Mouse (Mus musculus) adrenal gland, postnatal 36 days (tissue): Measurements from ENCODE around the gene Rbm24. TPM values are rescaled to one million over a fixed set of nuclear protein-coding genes. Genes with fewer than 3 reads are reported as not detected.

ENCODE experiments used
- DNase-seq, 2 experiments: peaks; one replicate each; pipeline ENCODE4 v3.0.0; 2021; ENCODE audit warnings: mixed read lengths in 1 of 2
- long read RNA-seq, 2 experiments: library from polyadenylated mRNA; stranded (forward); transcript quantifications; one replicate each; pipeline ENCODE4 v2.0.0; 2021; ENCODE audit warnings: borderline sequencing depth in 2 of 2
- total RNA-seq, 2 experiments: library from RNA; stranded (reverse); gene quantifications; 2 replicates each; pipeline ENCODE4 v1.2.3; 2021

Gene Rbm24
- 10 to 100 TPM; 11.6 to 13.1 TPM for total RNA-seq
- long read RNA-seq, experiment 1, transcript Rbm24-201 (4 exons, 3,086 nt): major isoform, 13 of 18 reads
- long read RNA-seq, experiment 1, partial matches to known transcripts: 0 of 18 reads
- long read RNA-seq, experiment 1, other reads (novel, unspliced or antisense): 4 of 18 reads
- long read RNA-seq, experiment 2, partial matches to known transcripts: 0 of 5 reads
- long read RNA-seq, experiment 2, other reads (novel, unspliced or antisense): 2 of 5 reads

GRCm38 (mm10) chr13:46418141-46418601 lies at the start of gene Rbm24:
Rbm24 (plus strand) TSS chr13:46418434.
- peak; percentile 72 to 76 for DNase-seq

- DNase-seq: no peak
Measured at GRCm38 (mm10) chr13:46372884-46373283, 45.4 kb upstream of the Rbm24 start.

DNA sequence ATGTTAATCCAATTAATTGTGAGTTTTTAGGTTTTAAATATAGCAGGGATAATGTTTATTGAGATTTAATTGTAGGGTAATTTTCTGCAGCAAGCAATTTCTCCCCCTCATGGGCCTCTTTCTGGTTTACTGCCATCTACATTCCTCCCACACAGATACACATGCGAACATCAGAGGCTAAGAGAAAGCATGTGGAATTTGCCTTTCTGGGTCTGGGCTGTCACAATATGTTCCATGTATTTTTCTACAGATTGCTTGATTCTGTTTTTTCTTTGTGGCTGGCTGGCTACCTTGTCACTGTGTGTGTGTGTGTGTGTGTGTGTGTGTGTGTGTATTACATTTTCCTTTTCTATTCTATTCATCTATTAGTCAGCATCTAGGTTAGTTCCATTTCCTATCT lies 42.9 kb upstream of the Rbm24 start:
- no peak for DNase-seq

GRCm38 (mm10) chr13:46387396-46387795 lies 30.8 kb upstream of the Rbm24 start:
- no peak for DNase-seq

DNA sequence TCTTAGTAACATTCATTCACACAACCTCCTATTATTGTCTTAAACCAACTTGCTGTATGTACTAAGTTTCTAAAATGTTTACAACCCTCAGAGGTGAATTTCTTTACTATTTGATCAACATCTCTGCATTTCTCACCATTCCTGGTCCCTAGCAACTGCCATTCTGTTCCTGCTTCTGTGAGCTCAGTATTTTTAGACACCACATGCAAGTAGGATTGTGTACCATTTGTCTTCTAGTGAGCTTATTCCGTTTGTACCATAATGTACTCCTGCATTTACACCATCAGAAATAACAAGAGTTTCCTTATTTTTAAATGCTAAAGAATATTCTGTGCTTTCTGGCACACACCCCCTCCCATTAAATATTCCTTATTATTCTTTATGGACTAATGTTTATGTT lies 26.6 kb upstream of the Rbm24 start:
- no peak for DNase-seq

GRCm38 (mm10) chr13:46392893-46393292 lies 25.3 kb upstream of the Rbm24 start:
- DNase-seq: no peak

- DNase-seq: no peak
Measured at GRCm38 (mm10) chr13:46393936-46394335, 24.3 kb upstream of the Rbm24 start.

DNA sequence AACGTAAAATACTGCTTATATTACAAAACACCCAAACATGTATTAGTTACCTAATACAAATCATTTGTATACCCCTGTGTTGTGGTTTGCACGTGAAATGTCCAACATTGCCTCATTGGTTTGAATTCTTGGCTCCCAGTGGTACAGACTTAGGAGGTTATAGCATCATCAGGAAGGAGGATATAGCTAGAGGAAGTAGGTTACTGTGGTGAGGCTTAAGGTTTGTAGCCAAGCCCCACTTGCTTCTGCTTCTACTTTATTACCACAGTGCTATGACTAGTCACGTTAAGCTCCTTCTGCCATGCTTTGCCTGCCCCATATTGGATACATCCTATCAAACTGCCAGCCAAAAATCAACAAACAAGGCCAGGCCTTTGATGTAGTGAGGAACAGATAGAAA lies 21.0 kb upstream of the Rbm24 start:
- DNase-seq: no peak

DNA sequence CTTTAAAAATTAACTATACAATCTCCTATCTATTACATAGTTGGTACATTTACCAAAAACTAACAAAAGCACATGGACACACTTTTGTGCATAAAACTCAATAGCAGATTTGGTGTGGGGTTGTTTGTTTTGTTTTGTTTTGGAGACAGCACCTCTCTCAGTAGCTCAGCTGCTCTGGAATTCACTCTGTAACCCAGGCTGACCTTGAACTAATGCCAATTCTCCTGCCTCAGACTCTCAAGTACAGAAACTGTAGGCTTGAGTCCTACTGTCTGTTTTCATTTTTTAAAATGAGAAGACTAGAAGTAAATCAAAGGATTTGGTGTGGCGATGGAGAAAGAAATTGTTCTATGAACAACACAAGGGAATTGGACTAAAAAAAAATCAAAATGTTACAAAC lies 11.1 kb upstream of the Rbm24 start:
- DNase-seq: peak; percentile 11 to 54

DNA sequence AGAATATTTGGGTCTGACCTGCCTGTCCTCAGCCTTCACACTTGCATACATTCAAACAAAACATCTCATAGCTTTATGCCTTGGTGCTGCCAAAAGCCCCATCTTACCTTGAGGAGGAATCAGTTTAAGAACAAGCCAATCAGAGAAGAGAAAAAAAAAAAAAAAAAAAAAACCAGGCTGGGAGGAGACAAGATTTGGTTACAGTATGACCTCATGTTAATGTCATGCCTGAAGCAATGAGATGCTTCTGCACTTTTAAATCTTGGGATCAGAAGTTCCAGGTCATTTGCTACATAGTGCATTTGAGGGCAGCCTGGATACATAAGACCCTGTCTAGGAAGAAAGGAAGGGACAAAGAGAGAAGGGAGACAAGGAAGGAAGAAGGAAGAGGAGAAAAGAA lies 6.0 kb upstream of the Rbm24 start:
- DNase-seq: no peak

DNA sequence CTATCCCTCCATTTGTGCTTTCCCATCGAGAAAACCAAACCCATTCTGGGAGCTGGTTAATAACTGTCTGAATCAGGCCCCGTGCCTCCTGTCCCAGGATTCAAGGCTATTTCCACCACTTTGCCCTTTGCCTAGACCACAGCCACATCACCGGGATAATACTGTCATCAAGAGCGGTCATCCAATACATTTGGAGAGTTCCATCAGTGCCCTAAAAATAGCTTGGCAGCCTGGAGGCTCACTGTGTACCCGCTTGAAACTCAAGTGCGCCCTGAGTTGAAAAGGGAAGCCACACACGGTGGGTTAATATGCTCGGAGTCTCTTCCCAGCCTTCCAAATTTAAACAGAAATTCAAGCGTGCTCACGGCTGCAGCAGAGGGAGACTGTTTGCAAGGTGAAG lies 4.6 kb upstream of the Rbm24 start:
- DNase-seq: peak; percentile 42 to 59

DNA sequence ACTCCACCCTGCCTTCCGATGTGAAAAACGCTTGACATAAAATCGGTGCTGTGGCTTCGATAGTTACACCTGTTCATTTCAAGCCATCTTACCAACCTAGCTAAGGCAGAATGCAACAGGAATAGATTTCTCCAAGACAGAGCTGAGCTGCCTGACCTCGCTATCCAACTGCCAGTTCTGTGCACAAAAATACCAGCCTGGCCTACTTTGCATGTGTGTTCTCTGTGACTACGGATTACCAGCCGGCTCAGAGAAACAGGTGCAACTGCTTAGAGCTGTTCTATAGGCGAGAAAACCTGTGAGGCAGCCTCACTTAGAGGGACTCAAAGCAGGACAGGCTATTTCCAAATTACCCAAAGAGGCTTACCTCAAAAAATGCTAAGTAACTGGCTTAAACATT lies 4.2 kb upstream of the Rbm24 start:
- DNase-seq: no peak

- DNase-seq: no peak
Measured at GRCm38 (mm10) chr13:46416021-46416420, 2.2 kb upstream of the Rbm24 start.

DNA sequence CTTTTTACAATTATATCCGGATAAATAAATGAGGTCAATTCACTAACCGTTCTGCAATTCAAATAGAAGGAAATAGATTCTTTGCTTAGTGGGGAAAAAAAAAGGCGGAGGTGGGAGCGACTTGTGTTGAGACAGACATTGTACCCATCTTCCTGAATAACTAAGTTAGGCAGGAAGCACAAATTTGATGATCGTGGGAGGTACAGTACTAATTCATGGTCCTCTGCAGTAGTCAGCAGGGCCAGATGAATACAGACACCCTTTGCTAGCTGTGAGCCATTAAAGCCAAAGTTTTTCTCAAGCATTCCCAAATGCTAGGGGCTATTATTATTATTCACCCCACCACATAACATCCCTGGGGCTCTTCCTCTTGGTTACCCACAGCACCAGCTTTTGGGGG lies 640 bp upstream of the Rbm24 start:
- no peak for DNase-seq

DNA sequence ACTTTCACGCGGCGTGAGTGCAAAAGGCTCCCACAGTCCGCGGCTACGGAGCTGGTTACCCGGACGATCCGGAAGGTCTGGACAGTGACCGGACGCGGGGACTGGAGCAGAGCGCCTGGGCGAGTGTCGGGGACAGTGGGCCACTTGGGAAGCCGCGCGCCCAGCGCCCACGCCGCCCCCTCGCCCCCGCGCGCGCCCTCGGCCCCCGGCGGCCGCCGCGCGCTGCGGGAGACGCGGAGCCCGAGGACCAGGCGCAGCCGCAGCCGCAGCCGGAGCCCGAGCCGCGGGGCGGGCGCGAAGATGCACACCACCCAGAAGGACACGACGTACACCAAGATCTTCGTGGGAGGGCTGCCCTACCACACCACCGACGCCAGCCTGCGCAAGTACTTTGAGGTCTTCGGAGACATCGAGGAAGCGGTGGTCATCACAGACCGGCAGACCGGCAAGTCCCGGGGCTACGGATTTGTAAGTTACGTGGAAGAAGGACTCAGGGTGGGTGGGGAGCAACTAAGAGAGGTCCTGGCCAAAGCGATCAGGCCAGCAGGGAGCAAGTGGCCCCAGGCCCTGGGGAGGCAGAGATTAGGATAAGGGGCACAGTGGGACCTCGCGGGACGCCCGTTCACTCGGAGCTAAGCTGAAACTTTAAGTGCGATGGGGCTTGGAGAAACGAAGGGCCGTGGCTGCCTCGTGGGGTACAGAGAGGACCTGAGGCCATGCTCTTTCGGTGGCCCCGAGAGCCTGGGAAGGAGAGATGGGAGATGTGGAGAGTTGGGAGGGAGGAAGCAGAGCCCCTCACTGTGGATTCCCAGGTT lies 704 bp downstream of the Rbm24 start:
- peak; percentile 28 to 45 for DNase-seq

- DNase-seq: peak in 1 of 2 experiments; percentile 2
Measured at GRCm38 (mm10) chr13:46419648-46420047, 1.4 kb downstream of the Rbm24 start.

- DNase-seq: no peak
Measured at GRCm38 (mm10) chr13:46420095-46420494, 1.9 kb downstream of the Rbm24 start.

DNA sequence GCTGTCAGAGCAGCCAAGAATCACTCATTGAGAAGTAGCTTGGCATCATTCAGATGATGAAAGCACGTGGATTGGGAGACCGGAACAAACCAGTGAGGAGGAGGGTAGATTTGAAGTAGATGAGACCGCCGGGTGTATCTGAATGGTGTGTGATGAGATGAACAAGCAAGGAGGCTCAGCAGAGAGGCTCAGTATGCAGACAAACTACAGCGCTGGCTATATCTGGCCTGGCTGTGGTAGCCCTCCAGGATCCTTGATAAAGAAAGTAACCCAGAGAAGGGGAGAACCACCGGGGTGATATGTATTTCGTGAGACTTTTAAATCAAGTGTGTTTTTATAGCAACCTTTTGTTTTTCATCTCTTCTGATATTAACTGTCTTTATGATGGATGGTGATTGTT lies 5.6 kb downstream of the Rbm24 start:
- DNase-seq: no peak

DNA sequence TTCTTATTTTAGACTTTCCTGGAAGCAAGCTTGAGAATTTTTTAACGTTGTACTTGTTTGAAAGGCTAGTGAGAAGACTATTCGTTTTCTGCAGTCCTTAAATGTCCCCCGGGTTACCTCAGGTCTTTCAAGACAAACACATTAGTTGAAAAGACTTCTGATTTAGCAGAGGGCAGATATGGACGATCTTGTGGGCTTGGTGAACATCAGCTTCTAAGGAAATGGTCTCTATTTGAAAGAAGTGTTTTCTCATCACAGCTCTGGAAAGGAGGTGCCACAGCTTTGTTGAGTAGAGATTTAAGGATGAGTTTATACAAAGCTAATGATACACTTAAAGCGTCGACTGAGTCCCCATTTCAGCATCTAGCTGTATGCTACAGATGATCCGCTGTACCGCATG lies 6.1 kb downstream of the Rbm24 start:
- no peak for DNase-seq

DNA sequence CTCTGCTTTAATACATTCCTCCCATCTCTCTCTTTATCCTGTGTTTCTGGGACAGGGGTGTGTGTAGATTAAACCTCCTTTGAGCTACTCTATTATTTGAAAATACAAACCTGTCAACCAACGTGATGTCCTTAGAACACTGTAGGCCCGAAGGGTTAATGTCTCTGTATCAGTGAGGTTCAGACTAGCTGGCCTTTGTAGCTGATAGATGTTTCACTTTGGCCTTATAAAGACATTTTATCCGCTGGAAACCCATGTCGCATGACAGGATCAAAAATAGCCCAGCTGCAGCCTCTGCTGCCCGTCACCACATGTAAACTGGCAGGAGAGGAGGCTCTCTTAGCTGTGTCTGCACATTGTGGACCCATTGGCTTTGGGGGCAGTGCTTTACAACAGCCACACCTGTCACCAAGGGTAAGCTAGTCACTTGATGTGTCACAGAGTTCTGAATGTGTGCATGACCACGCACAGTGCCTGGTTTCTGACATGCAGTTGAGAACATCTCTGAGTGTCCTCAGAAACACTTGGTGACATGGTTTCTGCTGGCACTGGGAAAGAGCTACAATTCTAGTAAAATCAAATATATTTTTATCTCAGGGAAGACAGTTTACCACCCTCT lies 8.5 kb downstream of the Rbm24 start:
- no peak for DNase-seq

GRCm38 (mm10) chr13:46428964-46429363 lies 10.7 kb downstream of the Rbm24 start:
- no peak for DNase-seq

GRCm38 (mm10) chr13:46429866-46430265 lies 11.6 kb downstream of the Rbm24 start:
- no peak for DNase-seq

GRCm38 (mm10) chr13:46433880-46434560 lies 15.8 kb downstream of the Rbm24 start:
- DNase-seq: no peak
